Mouse (Mus musculus): ENCODE data around the gene Gm572. TPM values are rescaled to one million over a fixed set of nuclear protein-coding genes. Genes with fewer than 3 reads are reported as not detected.

Gm572 gene
- polyA plus RNA-seq, 1 experiment from 2014 or later = not detected

- Histone ChIP-seq H3K36me3 (0 out of 2 replicates have a peak, but pooled peaks cover 15% of the 10 kb centered on the region), H3K9ac (replicated peaks) (no peak overlapping the region), H3K4me1 (peaks cover 3% of the 10 kb centered on the region), H3K27me3 (replicated peaks) (no peaks in the 10 kb centered on the region), H3K9me3 (replicated peaks) (no peaks in the 10 kb centered on the region), H3K27ac (replicated peaks) (no peak overlapping the region), H3K4me3 (replicated peaks) (no peak overlapping the region), H3K4me2 (no peak overlapping the region)
- WGBS = 25% methylated on average over 5 of the region's 5 CpGs
- ATAC-seq (ENCODE audit: low FRiP score) = no peak
Measured at GRCm38 (mm10) chr4:148607758-148608157, 35.4 kb upstream of the Gm572 start.

DNA sequence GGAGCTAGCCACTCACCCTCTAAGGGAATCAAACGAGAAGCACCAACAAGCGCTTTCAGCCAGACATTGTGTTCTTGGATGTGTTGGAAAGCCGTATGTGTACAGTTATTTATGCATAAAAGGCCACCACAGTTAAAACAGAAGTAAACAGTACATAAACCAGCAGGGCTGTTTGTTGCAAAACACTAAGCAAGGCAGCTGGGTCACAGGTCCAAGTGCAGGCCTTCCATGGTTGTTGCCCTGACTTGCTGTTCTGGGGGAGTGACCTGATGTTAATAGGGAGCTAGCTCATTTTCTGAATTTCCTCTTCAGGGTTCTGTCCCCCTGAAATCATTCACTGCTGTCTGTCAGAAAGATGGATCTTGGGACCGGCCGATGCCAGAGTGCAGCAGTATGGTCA lies 33.3 kb upstream of the Gm572 start:
- H3K27ac ChIP-seq (replicated peaks) = no peak overlapping the region
- H3K4me2 ChIP-seq = no peak overlapping the region
- H3K36me3 ChIP-seq = peaks cover 21% of the 10 kb centered on the region
- H3K27me3 ChIP-seq (replicated peaks) = no peaks in the 10 kb centered on the region
- no peaks in the 10 kb centered on the region for H3K9me3 ChIP-seq (replicated peaks)
- H3K4me1 ChIP-seq = peaks cover 16% of the 10 kb centered on the region
- no peak overlapping the region for H3K9ac ChIP-seq (replicated peaks)
- no peak for ATAC-seq (ENCODE audit: low FRiP score)
- no peak overlapping the region for H3K4me3 ChIP-seq (replicated peaks)
- WGBS = 81% methylated on average over 5 of the region's 5 CpGs

GRCm38 (mm10) chr4:148610631-148611364 lies 32.3 kb upstream of the Gm572 start:
- peaks cover 16% of the 10 kb centered on the region for H3K4me1 ChIP-seq
- H3K9ac ChIP-seq (replicated peaks) = no peak overlapping the region
- H3K4me3 ChIP-seq (replicated peaks) = no peak overlapping the region
- no peaks in the 10 kb centered on the region for H3K27me3 ChIP-seq (replicated peaks)
- 64% methylated on average over 5 of the region's 5 CpGs for WGBS
- no peaks in the 10 kb centered on the region for H3K9me3 ChIP-seq (replicated peaks)
- no peak for ATAC-seq (ENCODE audit: low FRiP score)
- no peak overlapping the region for H3K4me2 ChIP-seq
- peaks cover 24% of the 10 kb centered on the region for H3K36me3 ChIP-seq
- H3K27ac ChIP-seq (replicated peaks) = no peak overlapping the region

DNA sequence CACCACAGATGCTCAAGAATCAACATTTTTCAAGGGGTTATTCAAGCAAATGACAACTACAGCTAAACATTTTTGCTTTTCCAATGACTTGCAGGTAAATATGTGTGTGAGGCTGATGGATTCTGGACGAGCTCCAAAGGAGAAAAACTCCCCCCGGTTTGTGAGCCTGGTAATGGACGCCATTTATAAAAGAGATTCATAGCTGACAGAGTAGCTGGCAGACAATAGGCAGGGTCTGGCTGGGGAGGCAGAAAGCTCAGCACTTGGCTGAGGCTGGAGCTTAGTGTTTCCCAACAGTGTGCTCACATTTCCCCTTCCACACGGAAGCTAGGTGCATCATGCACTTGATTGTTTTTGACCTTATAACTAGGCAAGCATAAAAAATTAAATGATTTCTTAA lies 30.6 kb upstream of the Gm572 start:
- WGBS = 14% methylated on average over 4 of the region's 4 CpGs
- Histone ChIP-seq H3K9ac (replicated peaks) (no peak overlapping the region), H3K27me3 (replicated peaks) (no peaks in the 10 kb centered on the region), H3K4me1 (peaks cover 16% of the 10 kb centered on the region), H3K4me3 (replicated peaks) (no peak overlapping the region), H3K4me2 (no peak overlapping the region), H3K27ac (replicated peaks) (peak overlapping the region; percentile 51; the same call in 1 of the 2 replicates), H3K36me3 (peaks cover 31% of the 10 kb centered on the region), H3K9me3 (replicated peaks) (no peaks in the 10 kb centered on the region)
- ATAC-seq (ENCODE audit: low FRiP score) = peak; percentile 61

GRCm38 (mm10) chr4:148613738-148614137 lies 29.4 kb upstream of the Gm572 start:
- 34% methylated on average over 9 of the region's 9 CpGs for WGBS
- H3K36me3 ChIP-seq = peaks cover 38% of the 10 kb centered on the region
- no peaks in the 10 kb centered on the region for H3K9me3 ChIP-seq (replicated peaks)
- no peak overlapping the region for H3K4me3 ChIP-seq (replicated peaks)
- peaks cover 16% of the 10 kb centered on the region for H3K4me1 ChIP-seq
- H3K27me3 ChIP-seq (replicated peaks) = no peaks in the 10 kb centered on the region
- no peak for ATAC-seq (ENCODE audit: low FRiP score)
- no peak overlapping the region; the same call in 1 of the 2 replicates for H3K27ac ChIP-seq (replicated peaks)
- no peak overlapping the region for H3K9ac ChIP-seq (replicated peaks)
- no peak overlapping the region for H3K4me2 ChIP-seq

DNA sequence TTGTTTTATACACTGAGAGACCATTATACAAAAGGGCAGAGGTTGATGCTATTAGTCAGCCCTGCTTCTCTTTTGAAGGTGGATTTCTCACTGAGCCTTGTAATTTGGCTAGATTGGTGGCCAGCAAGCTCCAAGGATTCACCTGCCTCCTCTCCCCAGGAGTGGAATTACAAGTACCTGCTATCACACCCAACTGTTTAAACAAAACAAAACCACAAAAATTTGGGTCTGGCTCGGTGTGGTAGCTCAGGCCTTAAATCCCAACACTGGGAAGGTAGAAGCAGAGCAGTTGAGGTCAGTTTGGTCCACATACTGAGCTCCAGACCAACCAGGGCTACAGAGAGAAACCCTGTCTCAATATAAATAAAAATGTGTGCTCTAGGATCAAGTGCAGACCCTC lies 23.3 kb upstream of the Gm572 start:
- Histone ChIP-seq H3K4me1 (peaks cover 14% of the 10 kb centered on the region), H3K4me3 (replicated peaks) (no peak overlapping the region), H3K9ac (replicated peaks) (no peak overlapping the region), H3K27me3 (replicated peaks) (no peaks in the 10 kb centered on the region), H3K4me2 (no peak overlapping the region), H3K27ac (replicated peaks) (no peak overlapping the region), H3K9me3 (replicated peaks) (no peaks in the 10 kb centered on the region), H3K36me3 (peaks cover 75% of the 10 kb centered on the region)
- ATAC-seq (ENCODE audit: low FRiP score) = no peak
- WGBS = 91% methylated on average over 1 of the region's 1 CpGs

DNA sequence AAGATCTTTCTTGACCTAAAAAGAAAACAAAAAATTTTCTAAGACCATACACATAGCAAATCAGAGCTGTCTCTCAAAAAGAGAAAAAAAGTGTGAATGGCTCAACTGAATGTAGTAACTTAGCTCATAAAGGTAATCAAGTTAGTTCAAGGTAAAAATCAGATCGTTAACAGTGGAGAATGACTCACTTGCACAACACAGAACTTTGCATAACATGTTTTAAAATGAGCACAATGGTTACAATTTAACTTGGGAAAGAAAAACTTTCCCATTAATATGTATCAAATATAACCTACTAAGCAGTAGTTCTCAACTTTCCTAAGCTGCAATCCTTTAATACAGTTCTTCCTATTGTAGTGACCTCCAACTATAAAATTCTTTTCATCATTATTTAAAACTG lies 22.4 kb upstream of the Gm572 start:
- H3K9me3 ChIP-seq (replicated peaks) = no peaks in the 10 kb centered on the region
- H3K36me3 ChIP-seq = peaks cover 75% of the 10 kb centered on the region
- H3K27me3 ChIP-seq (replicated peaks) = no peaks in the 10 kb centered on the region
- H3K27ac ChIP-seq (replicated peaks) = no peak overlapping the region
- H3K4me1 ChIP-seq = peaks cover 23% of the 10 kb centered on the region
- no peak overlapping the region for H3K9ac ChIP-seq (replicated peaks)
- no peak for ATAC-seq (ENCODE audit: low FRiP score)
- H3K4me2 ChIP-seq = no peak overlapping the region
- H3K4me3 ChIP-seq (replicated peaks) = no peak overlapping the region
- WGBS = 98% methylated on average over 1 of the region's 1 CpGs

DNA sequence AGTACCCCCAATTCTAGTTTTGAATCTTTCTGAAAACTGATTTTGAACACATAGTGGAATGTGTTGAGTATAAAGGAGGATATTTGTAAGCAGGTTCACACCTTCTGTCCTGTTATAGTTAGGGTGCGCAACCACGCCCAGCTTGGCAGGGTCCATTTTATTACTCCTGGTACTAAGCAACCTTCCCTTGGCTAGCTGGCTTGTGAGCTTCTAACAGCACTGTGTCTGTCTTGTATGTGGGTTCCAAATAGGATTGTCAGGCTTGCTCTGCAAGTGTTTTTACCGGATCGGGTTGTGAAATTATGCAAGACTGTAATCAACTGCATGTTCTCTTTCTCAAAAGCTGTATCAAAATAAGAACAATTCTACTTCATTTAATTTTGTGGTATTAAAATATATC lies 20.6 kb upstream of the Gm572 start:
- H3K27me3 ChIP-seq (replicated peaks) = no peaks in the 10 kb centered on the region
- no peaks in the 10 kb centered on the region for H3K9me3 ChIP-seq (replicated peaks)
- no peak overlapping the region for H3K4me2 ChIP-seq
- H3K36me3 ChIP-seq = peaks cover 65% of the 10 kb centered on the region
- H3K9ac ChIP-seq (replicated peaks) = no peak overlapping the region
- H3K4me3 ChIP-seq (replicated peaks) = no peak overlapping the region
- WGBS = 98% methylated on average over 4 of the region's 4 CpGs
- peaks cover 29% of the 10 kb centered on the region for H3K4me1 ChIP-seq
- no peak for ATAC-seq (ENCODE audit: low FRiP score)
- H3K27ac ChIP-seq (replicated peaks) = no peak overlapping the region

DNA sequence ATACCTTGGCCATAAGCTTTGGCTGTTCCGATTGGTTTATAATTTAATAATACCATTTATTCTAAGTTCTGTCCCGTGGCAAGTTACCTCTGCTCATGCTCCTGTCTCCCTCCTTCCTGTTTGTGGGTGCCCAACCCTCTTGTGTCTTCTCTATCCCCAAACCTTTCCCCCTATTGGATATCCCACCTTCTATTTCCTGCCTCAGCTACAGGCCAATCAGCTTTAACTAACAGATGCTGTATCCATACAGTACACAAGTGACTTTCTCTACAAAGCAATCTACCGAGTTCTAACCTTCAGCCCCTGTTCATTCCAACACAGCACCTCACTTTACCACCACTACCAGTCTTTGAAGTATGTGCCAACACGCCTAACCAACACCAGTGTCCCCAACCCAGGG lies 19.5 kb upstream of the Gm572 start:
- no peak overlapping the region for H3K9ac ChIP-seq (replicated peaks)
- 89% methylated on average over 4 of the region's 4 CpGs for WGBS
- H3K27me3 ChIP-seq (replicated peaks) = no peaks in the 10 kb centered on the region
- peaks cover 29% of the 10 kb centered on the region for H3K4me1 ChIP-seq
- H3K4me3 ChIP-seq (replicated peaks) = no peak overlapping the region
- H3K9me3 ChIP-seq (replicated peaks) = no peaks in the 10 kb centered on the region
- no peak for ATAC-seq (ENCODE audit: low FRiP score)
- no peak overlapping the region for H3K4me2 ChIP-seq
- no peak overlapping the region for H3K27ac ChIP-seq (replicated peaks)
- H3K36me3 ChIP-seq = peaks cover 59% of the 10 kb centered on the region

- peaks cover 29% of the 10 kb centered on the region for H3K4me1 ChIP-seq
- H3K9ac ChIP-seq (replicated peaks) = no peak overlapping the region
- H3K36me3 ChIP-seq = peaks cover 45% of the 10 kb centered on the region
- no peak overlapping the region for H3K27ac ChIP-seq (replicated peaks)
- no peaks in the 10 kb centered on the region for H3K9me3 ChIP-seq (replicated peaks)
- no peak overlapping the region for H3K4me3 ChIP-seq (replicated peaks)
- no peak for ATAC-seq (ENCODE audit: low FRiP score)
- H3K27me3 ChIP-seq (replicated peaks) = no peaks in the 10 kb centered on the region
- 83% methylated on average over 10 of the region's 10 CpGs for WGBS
- peak overlapping the region; percentile 95 for H3K4me2 ChIP-seq
Measured at GRCm38 (mm10) chr4:148625010-148625409, 18.1 kb upstream of the Gm572 start.

DNA sequence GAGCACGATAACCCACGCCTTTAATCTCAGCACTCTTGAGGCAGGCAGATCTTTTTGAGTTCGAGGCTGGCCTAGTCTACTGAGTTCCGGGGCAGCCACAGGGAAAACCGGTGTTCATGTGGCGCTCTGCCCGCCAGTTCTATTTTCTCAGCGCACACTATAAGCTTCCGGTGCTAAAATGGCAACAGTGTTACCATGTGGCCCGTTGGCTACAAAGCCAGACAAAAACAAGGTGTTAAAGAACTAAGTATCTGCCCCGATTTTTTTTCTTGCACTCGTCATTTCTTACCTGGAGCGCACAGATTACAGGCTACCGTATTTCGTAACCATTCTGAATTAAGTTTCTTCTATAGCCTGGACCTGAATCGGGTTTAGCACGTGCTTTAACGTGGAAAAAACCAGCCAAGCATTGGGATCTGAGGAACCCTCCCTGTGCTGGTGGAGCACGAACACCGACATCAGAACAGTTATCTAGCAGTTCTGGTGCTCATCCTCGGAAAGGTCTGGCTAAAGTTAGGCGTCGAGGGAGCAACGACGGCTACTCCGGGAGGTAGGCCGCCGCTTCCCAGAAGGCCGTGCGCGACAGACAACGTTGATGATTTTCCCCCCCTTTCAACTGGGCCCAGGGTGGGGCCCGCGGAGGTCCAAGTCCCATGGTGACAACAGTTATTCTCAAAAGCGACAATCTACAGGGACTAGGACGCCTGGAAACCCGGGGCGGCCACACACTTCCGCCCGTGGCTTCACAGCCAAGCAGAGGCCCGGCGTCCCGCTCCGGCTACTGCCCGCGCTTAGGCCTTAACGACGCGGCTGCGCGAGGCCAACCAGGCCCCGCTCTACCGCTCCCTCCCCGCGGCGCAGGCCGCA lies 17.1 kb upstream of the Gm572 start:
- H3K4me1 ChIP-seq = peaks cover 29% of the 10 kb centered on the region
- H3K9me3 ChIP-seq (replicated peaks) = no peaks in the 10 kb centered on the region
- H3K4me3 ChIP-seq (replicated peaks) = peak overlapping the region; percentile 74
- H3K9ac ChIP-seq (replicated peaks) = peak overlapping the region; percentile 92
- peak; percentile 65 for ATAC-seq (ENCODE audit: low FRiP score)
- peak overlapping the region; percentile 95 for H3K4me2 ChIP-seq
- peak overlapping the region; percentile 90 for H3K27ac ChIP-seq (replicated peaks)
- H3K27me3 ChIP-seq (replicated peaks) = no peaks in the 10 kb centered on the region
- under 1% methylated on average over 57 of the region's 57 CpGs for WGBS
- peaks cover 38% of the 10 kb centered on the region for H3K36me3 ChIP-seq
